Mouse (Mus musculus) heart, postnatal 0 days (tissue): ENCODE measurements around the gene Anapc7.

Source experiments
- CTCF ChIP-seq: IDR thresholded peaks from 2 replicates; pipeline ENCODE4 v1.5.1; 2016; ENCODE audit warnings: antibody characterized with exemption, control low read depth, low read depth
- EP300 ChIP-seq: IDR thresholded peaks from 2 replicates; pipeline ENCODE4 v1.6.1; 2016; ENCODE audit warnings: antibody characterized with exemption, low read depth

DNA sequence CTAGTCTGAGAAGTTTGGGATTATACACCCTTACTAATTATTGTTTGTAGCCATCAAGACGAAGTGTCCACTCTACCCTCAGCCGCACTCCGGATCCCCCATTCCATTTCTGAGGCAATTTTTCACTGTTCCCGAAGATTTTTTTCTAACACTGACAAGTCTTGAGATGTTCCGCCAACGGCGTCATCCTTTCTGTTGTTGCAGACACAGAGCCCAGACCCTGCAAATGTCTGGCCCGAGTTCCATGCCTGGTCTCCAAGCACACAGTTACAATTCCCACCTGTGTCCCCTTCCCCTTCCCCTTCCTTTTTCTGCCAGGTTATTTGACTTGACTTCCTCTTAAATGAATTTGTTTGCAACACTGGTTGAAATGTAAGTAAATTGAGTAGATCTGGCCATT, 21.6 kb upstream of the Anapc7 start:
- TF ChIP-seq EP300 (no peak), CTCF (no peak)
